Mouse (Mus musculus) ES-Bruce4 (cell line): ENCODE data around the gene H1f0.

Experiments used
- EP300 ChIP-seq: IDR thresholded peaks from 2 replicates; pipeline ENCODE4 v1.6.1; 2011; ENCODE audit warnings: low read depth, low read length; ENCODE audit not compliant: insufficient read depth
- POLR2A ChIP-seq: IDR thresholded peaks from one replicate; pipeline ENCODE4 v1.8.1; 2011; ENCODE audit warnings: low read length; ENCODE audit not compliant: insufficient read depth

GRCm38 (mm10) chr15:79002036-79002435 lies 26.2 kb upstream of the H1f0 start:
- TF ChIP-seq POLR2A (no peak), EP300 (no peak)
